Mouse (Mus musculus) spleen, adult 2 months (tissue): ENCODE measurements around the gene Olfr1393.
A peak's percentile ranks its signal among the peaks of the same experiment; 100 is the strongest.

Experiments used
- CTCF ChIP-seq: fragments of 200-500 bp; IDR thresholded peaks from 2 replicates; pipeline ENCODE4 v1.5.1; 2011; ENCODE audit warnings: mild to moderate bottlenecking, inconsistent platforms; ENCODE audit not compliant: insufficient read depth, insufficient read length, insufficient replicate concordance; ENCODE audit errors: extremely low read depth
- POLR2A ChIP-seq: fragments of 200-500 bp; IDR thresholded peaks from 2 replicates; pipeline ENCODE4 v1.6.1; 2011; ENCODE audit warnings: low read depth, low read length, inconsistent platforms

DNA sequence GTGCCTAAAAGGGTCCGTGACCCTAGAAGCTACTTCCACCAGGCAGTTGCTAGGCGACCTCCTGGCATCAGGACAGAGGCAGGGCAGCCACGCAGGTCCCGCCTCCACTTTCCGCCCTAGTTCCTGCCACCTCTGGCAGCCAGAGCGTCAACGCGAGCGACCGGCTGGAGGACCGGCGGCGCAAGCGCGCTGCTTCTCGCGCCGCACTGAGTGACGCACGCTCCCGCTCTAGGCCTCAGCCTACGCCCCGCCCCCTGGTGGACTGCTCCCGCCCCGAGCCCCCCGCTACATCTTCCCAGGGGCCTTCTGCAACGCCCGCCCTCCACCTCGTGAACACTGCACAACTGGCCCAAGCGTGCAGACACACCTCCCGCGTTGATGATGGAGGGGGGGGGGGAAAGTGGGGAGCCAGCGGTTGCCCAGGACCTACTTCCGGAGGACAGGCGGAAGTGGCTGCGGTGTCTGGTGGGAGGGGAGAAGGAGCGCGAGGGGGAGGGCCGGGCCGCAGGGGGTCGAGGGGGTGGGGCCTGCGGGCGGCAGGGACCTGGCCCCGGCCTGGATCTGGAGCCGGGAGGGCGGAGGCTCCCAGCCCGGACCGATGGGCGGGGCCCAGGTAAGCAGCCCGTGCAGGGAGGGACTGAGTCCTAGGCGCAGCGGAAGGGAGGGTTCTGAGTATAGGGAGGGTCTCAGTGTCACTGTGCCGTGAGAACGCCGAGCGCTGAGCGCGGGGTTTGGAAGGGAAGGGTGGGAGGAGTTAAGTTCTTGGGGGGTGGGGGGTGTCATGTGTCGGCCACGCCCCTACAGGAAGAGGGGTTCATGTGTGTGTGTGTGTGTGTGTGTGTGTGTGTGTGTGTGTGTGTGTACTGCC, 34.1 kb upstream of the Olfr1393 start, which contains the start of gene Mgat1:
- TF ChIP-seq POLR2A (peak; percentile 15; the same call in 1 of the 2 replicates), CTCF (no peak)
